Mouse (Mus musculus): ENCODE data around the gene Wap. TPM values are rescaled to one million over a fixed set of nuclear protein-coding genes. Genes with fewer than 3 reads are reported as not detected.
"Not testable (repeated sequence)": the region's sequence is repeated elsewhere in the genome, so short reads cannot be mapped to it uniquely, and the experiment has no call there.

Wap gene
- polyA plus RNA-seq, 1 experiment: not detected

- 86% methylated on average over 4 of the region's 4 CpGs for WGBS
These were observed 32.4 kb upstream of the Wap start for GRCm38 (mm10) chr11:6670826-6671225.

GRCm38 (mm10) chr11:6670044-6670443 lies 31.6 kb upstream of the Wap start:
- H3K4me1 ChIP-seq (ENCODE audit: control insufficient read depth, insufficient read depth, low read length): no peaks in the 10 kb centered on the region; the same call in 1 of the 2 replicates
- no peak overlapping the region for H3K4me3 ChIP-seq (replicated peaks; ENCODE audit: insufficient read depth, low read depth, low read length)
- H3K27ac ChIP-seq (ENCODE audit: insufficient read depth, low read length): no peak overlapping the region
- H3K27me3 ChIP-seq (ENCODE audit: control insufficient read depth, insufficient read depth, low read length): no peaks in the 10 kb centered on the region
- no peak for DNase-seq
- TF ChIP-seq POLR2A (IDR thresholded peaks at IDR 0.05; ENCODE audit: borderline replicate concordance, insufficient read depth, low read length): no peak
- no peak for TF ChIP-seq CTCF (IDR thresholded peaks at IDR 0.05; ENCODE audit: borderline replicate concordance, insufficient read depth, low read depth, low read length)
- WGBS: 70% methylated on average over 2 of the region's 2 CpGs

More at GRCm38 (mm10) chr11:6670826-6671225, 32.4 kb upstream of the Wap start:
- TF ChIP-seq CTCF (IDR thresholded peaks at IDR 0.05; ENCODE audit: borderline replicate concordance, insufficient read depth, low read depth, low read length) (no peak), POLR2A (IDR thresholded peaks at IDR 0.05; ENCODE audit: borderline replicate concordance, insufficient read depth, low read length) (no peak)
- Histone ChIP-seq H3K4me1 (ENCODE audit: control insufficient read depth, insufficient read depth, low read length) (no peaks in the 10 kb centered on the region; the same call in 1 of the 2 replicates), H3K27ac (ENCODE audit: insufficient read depth, low read length) (no peak overlapping the region), H3K4me3 (replicated peaks; ENCODE audit: insufficient read depth, low read depth, low read length) (no peak overlapping the region), H3K27me3 (ENCODE audit: control insufficient read depth, insufficient read depth, low read length) (no peaks in the 10 kb centered on the region)
- DNase-seq: no peak

GRCm38 (mm10) chr11:6669041-6669440 lies 30.6 kb upstream of the Wap start:
- H3K4me1 ChIP-seq (ENCODE audit: control insufficient read depth, insufficient read depth, low read length): no peaks in the 10 kb centered on the region; the same call in 1 of the 2 replicates

GRCm38 (mm10) chr11:6666634-6667033 lies 28.2 kb upstream of the Wap start:
- no peak for DNase-seq
- TF ChIP-seq POLR2A (IDR thresholded peaks at IDR 0.05; ENCODE audit: borderline replicate concordance, insufficient read depth, low read length) (no peak), CTCF (IDR thresholded peaks at IDR 0.05; ENCODE audit: borderline replicate concordance, insufficient read depth, low read depth, low read length) (no peak)
- no peak overlapping the region for H3K4me3 ChIP-seq (replicated peaks; ENCODE audit: insufficient read depth, low read depth, low read length)
- H3K27ac ChIP-seq (ENCODE audit: insufficient read depth, low read length): no peak overlapping the region
- peaks cover 15% of the 10 kb centered on the region for H3K4me1 ChIP-seq (ENCODE audit: control insufficient read depth, insufficient read depth, low read length)
- H3K27me3 ChIP-seq (ENCODE audit: control insufficient read depth, insufficient read depth, low read length): no peaks in the 10 kb centered on the region
- 53% methylated on average over 2 of the region's 2 CpGs for WGBS

More at GRCm38 (mm10) chr11:6669041-6669440, 30.6 kb upstream of the Wap start:
- WGBS: 25% methylated on average over 9 of the region's 9 CpGs
- Histone ChIP-seq H3K27ac (ENCODE audit: insufficient read depth, low read length) (no peak overlapping the region), H3K27me3 (ENCODE audit: control insufficient read depth, insufficient read depth, low read length) (no peaks in the 10 kb centered on the region), H3K4me3 (replicated peaks; ENCODE audit: insufficient read depth, low read depth, low read length) (no peak overlapping the region)
- TF ChIP-seq POLR2A (IDR thresholded peaks at IDR 0.05; ENCODE audit: borderline replicate concordance, insufficient read depth, low read length): no peak
- TF ChIP-seq CTCF (IDR thresholded peaks at IDR 0.05; ENCODE audit: borderline replicate concordance, insufficient read depth, low read depth, low read length): no peak
- no peak for DNase-seq

- WGBS: 78% methylated on average over 14 of the region's 14 CpGs
- Histone ChIP-seq H3K27me3 (ENCODE audit: control insufficient read depth, insufficient read depth, low read length) (no peaks in the 10 kb centered on the region), H3K4me3 (replicated peaks; ENCODE audit: insufficient read depth, low read depth, low read length) (no peak overlapping the region), H3K27ac (ENCODE audit: insufficient read depth, low read length) (no peak overlapping the region), H3K4me1 (ENCODE audit: control insufficient read depth, insufficient read depth, low read length) (peaks cover 36% of the 10 kb centered on the region)
- DNase-seq: no peak
- TF ChIP-seq POLR2A (IDR thresholded peaks at IDR 0.05; ENCODE audit: borderline replicate concordance, insufficient read depth, low read length): no peak
- no peak for TF ChIP-seq CTCF (IDR thresholded peaks at IDR 0.05; ENCODE audit: borderline replicate concordance, insufficient read depth, low read depth, low read length)
These were observed 22.8 kb upstream of the Wap start for GRCm38 (mm10) chr11:6661206-6661605.

GRCm38 (mm10) chr11:6658271-6658670 lies 19.8 kb upstream of the Wap start, which contains the start of gene Ramp3:
TSS of gene Ramp3 (plus strand) at chr11:6658521.
- H3K4me3 ChIP-seq (replicated peaks; ENCODE audit: insufficient read depth, low read depth, low read length): peak within 1 kb of the TSS; percentile 98
- peak; percentile 62 to 71 for DNase-seq
- H3K4me1 ChIP-seq (ENCODE audit: control insufficient read depth, insufficient read depth, low read length): peaks cover 37% of the 10 kb centered on the region
- no peak within 1 kb of the TSS for H3K27ac ChIP-seq (ENCODE audit: insufficient read depth, low read length)
- H3K27me3 ChIP-seq (ENCODE audit: control insufficient read depth, insufficient read depth, low read length): no peaks in the 10 kb centered on the region
- under 1% methylated on average over 18 of the region's 18 CpGs for WGBS
- peak; percentile 1; the same call in 1 of the 2 replicates for TF ChIP-seq CTCF (IDR thresholded peaks at IDR 0.05; ENCODE audit: borderline replicate concordance, insufficient read depth, low read depth, low read length)
- no peak for TF ChIP-seq POLR2A (IDR thresholded peaks at IDR 0.05; ENCODE audit: borderline replicate concordance, insufficient read depth, low read length)

DNA sequence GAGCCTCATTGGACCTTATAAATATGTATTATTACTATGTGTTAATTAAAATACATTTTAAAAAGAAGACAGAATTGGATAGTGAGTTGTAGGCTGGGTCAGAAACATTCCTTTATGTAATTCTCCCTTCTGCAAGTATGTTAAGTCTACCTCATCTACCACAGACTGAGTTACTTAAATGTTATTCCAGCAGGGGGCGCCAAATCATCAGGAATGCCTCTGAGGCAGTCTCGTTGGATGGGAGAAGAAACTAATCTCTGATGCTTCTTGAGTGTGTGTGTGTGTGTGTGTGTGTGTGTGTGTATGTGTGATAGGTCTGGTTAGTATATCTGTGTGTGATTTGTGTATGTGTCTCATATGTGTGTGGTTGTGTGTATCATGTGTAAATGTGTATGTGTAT lies 16.5 kb upstream of the Wap start:
- Histone ChIP-seq H3K4me1 (ENCODE audit: control insufficient read depth, insufficient read depth, low read length) (peaks cover 13% of the 10 kb centered on the region), H3K27me3 (ENCODE audit: control insufficient read depth, insufficient read depth, low read length) (no peaks in the 10 kb centered on the region), H3K27ac (ENCODE audit: insufficient read depth, low read length) (no peak overlapping the region), H3K4me3 (replicated peaks; ENCODE audit: insufficient read depth, low read depth, low read length) (no peak overlapping the region)
- TF ChIP-seq CTCF (IDR thresholded peaks at IDR 0.05; ENCODE audit: borderline replicate concordance, insufficient read depth, low read depth, low read length) (peak; percentile 91), POLR2A (IDR thresholded peaks at IDR 0.05; ENCODE audit: borderline replicate concordance, insufficient read depth, low read length) (no peak)
- 0% methylated on average over 2 of the region's 2 CpGs for WGBS
- DNase-seq: peak; percentile 81 to 83

GRCm38 (mm10) chr11:6652978-6653377 lies 14.5 kb upstream of the Wap start:
- H3K4me3 ChIP-seq (replicated peaks; ENCODE audit: insufficient read depth, low read depth, low read length); H3K4me1 ChIP-seq (ENCODE audit: control insufficient read depth, insufficient read depth, low read length); DNase-seq; H3K27me3 ChIP-seq (ENCODE audit: control insufficient read depth, insufficient read depth, low read length); H3K27ac ChIP-seq (ENCODE audit: insufficient read depth, low read length): not testable (repeated sequence)
- WGBS: 78% methylated on average over 3 of the region's 3 CpGs
